In genomic region chr16:91804418-91804817, GRCm38 (mm10) we compare ENCODE assay signal across 14 mouse cellular contexts.
DNase-seq lines count a peak whose midpoint lies in the region; ATAC-seq and TF ChIP-seq lines count a peak whose summit lies in the region.
"Had no signal": no experiment of that assay in that cellular context is flagged by ENCODE, and none has a peak within 500 bp of the region (broad histone marks: within the 10 kb centered on the region; RNA-seq: fewer than 3 reads in every experiment).

No protein-coding gene starts in this region.

- peaks cover 15% of the 10 kb centered on the region for H3K4me1 ChIP-seq in heart, embryonic 13.5 days
- peaks cover 9 to 28% of the 10 kb centered on the region in 2 experiments for H3K4me1 ChIP-seq in MEL (ENCODE audit: control insufficient read depth in 1 of 2, insufficient read depth in 2 of 2, low read length in 2 of 2)
- peaks cover 52% of the 10 kb centered on the region for H3K4me1 ChIP-seq in liver, embryonic 15.5 days (replicated peaks)
- H3K4me1 ChIP-seq: forebrain, embryonic 15.5 days had no signal

- TF ChIP-seq CTCF in MEL (IDR thresholded peaks at IDR 0.05 in 2 of 3, conservative IDR thresholded peaks at IDR 0.05 in 1 of 3; ENCODE audit: control insufficient read depth in 1 of 3, insufficient read depth in 1 of 3, low read depth in 2 of 3, low read length in 3 of 3, poor library complexity in 1 of 3, severe bottlenecking in 1 of 3), result no peak

- H3K36me3 ChIP-seq in heart, embryonic 13.5 days, result peaks cover 73% of the 10 kb centered on the region
- peaks cover 0 to 20% of the 10 kb centered on the region in 2 experiments; a peak in 2 of 4 replicates for H3K36me3 ChIP-seq in MEL (ENCODE audit: control insufficient read depth in 1 of 2, insufficient read depth in 2 of 2, low read length in 2 of 2)
- peaks cover 37% of the 10 kb centered on the region for H3K36me3 ChIP-seq in liver, embryonic 15.5 days (replicated peaks)

- peak overlapping the region; percentile 51 for H3K4me2 ChIP-seq in heart, embryonic 13.5 days
- peak overlapping the region; percentile 59 for H3K4me2 ChIP-seq in liver, embryonic 15.5 days
- H3K4me2 ChIP-seq: embryonic facial prominence, embryonic 12.5 days; forebrain, embryonic 15.5 days; hindbrain, embryonic 14.5 days; limb, embryonic 13.5 days had no signal

- no peak; the same call in 1 of the 2 replicates for TF ChIP-seq RAD21 in MEL (IDR thresholded peaks at IDR 0.05; ENCODE audit: low read depth, low read length)

- no peaks in the 10 kb centered on the region for H3K9me3 ChIP-seq in heart, embryonic 13.5 days
- H3K9me3 ChIP-seq in MEL (replicated peaks; ENCODE audit: insufficient read depth, low read length), result no peaks in the 10 kb centered on the region
- no peaks in the 10 kb centered on the region for H3K9me3 ChIP-seq in liver, embryonic 15.5 days (replicated peaks)
- H3K9me3 ChIP-seq: embryonic facial prominence, embryonic 12.5 days; forebrain, embryonic 15.5 days; limb, embryonic 13.5 days had no signal

- peak in 1 of 2 experiments; percentile 41; a peak in 1 of 4 replicates for TF ChIP-seq POLR2A in MEL (IDR thresholded peaks at IDR 0.05; ENCODE audit: control insufficient read depth in 1 of 2, insufficient read depth in 1 of 2, low read depth in 1 of 2, low read length in 2 of 2, poor library complexity in 1 of 2)

- no peaks in the 10 kb centered on the region for H3K79me2 ChIP-seq in MEL (ENCODE audit: control insufficient read depth, insufficient read depth, low read length, poor library complexity)

- 41% methylated on average over 8 of the region's 8 CpGs for WGBS in heart, embryonic 13.5 days
- WGBS in liver, embryonic 15.5 days (ENCODE audit: insufficient replicate concordance), result 23% methylated on average over 8 of the region's 8 CpGs

- TF ChIP-seq EP300 in MEL (IDR thresholded peaks at IDR 0.05; ENCODE audit: low read depth in 1 of 2, low read length in 2 of 2), result peak; percentile 97 to 98

- H3K4me3 ChIP-seq in heart, embryonic 13.5 days, result peak overlapping the region; percentile 28
- peak overlapping the region; percentile 22 for H3K4me3 ChIP-seq in MEL (ENCODE audit: control insufficient read depth in 1 of 2, insufficient read depth in 1 of 2, low read depth in 2 of 2, low read length in 2 of 2)
- H3K4me3 ChIP-seq in liver, embryonic 15.5 days (replicated peaks), result peak overlapping the region; percentile 65
- H3K4me3 ChIP-seq: embryonic facial prominence, embryonic 12.5 days; forebrain, embryonic 15.5 days; limb, embryonic 13.5 days had no signal

- peak overlapping the region; percentile 57 for H3K27ac ChIP-seq in heart, embryonic 13.5 days (replicated peaks)
- H3K27ac ChIP-seq in MEL (ENCODE audit: control insufficient read depth, low read depth, low read length), result peak overlapping the region; percentile 80
- peak overlapping the region; percentile 97 for H3K27ac ChIP-seq in liver, embryonic 15.5 days (replicated peaks)
- H3K27ac ChIP-seq: embryonic facial prominence, embryonic 12.5 days; forebrain, embryonic 15.5 days; hindbrain, embryonic 14.5 days; kidney, postnatal 0 days; limb, embryonic 13.5 days had no signal

- H3K9ac ChIP-seq in heart, embryonic 13.5 days, result no peak overlapping the region
- peak overlapping the region; percentile 27 for H3K9ac ChIP-seq in MEL (ENCODE audit: control insufficient read depth, low read depth, low read length, poor library complexity, severe bottlenecking)
- peak overlapping the region; percentile 69 for H3K9ac ChIP-seq in liver, embryonic 15.5 days
- H3K9ac ChIP-seq: embryonic facial prominence, embryonic 12.5 days; forebrain, embryonic 15.5 days; hindbrain, embryonic 14.5 days; limb, embryonic 13.5 days had no signal

- ATAC-seq in heart, embryonic 13.5 days (ENCODE audit: extremely low read depth, insufficient number of reproducible peaks, low FRiP score, low TSS enrichment), result 0 out of 2 replicates have a peak, but pooled peaks have one; percentile 39
- peak; percentile 97 for ATAC-seq in liver, embryonic 15.5 days (ENCODE audit: insufficient read depth)
- ATAC-seq: forebrain, embryonic 15.5 days had no signal

- no peaks in the 10 kb centered on the region for H3K27me3 ChIP-seq in heart, embryonic 13.5 days (replicated peaks)
- H3K27me3 ChIP-seq in MEL (ENCODE audit: control insufficient read depth in 1 of 2, insufficient read depth in 2 of 2, low read length in 2 of 2), result no peaks in the 10 kb centered on the region
- H3K27me3 ChIP-seq in liver, embryonic 15.5 days, result no peaks in the 10 kb centered on the region
- H3K27me3 ChIP-seq: embryonic facial prominence, embryonic 12.5 days; forebrain, embryonic 15.5 days; limb, embryonic 13.5 days had no signal

- no peak for DNase-seq in heart, postnatal 4 days
- DNase-seq in MEL (ENCODE audit: low read depth, low spot score), result peak; percentile 94
- DNase-seq in c-Kit-positive CD71-positive TER-119-negative erythroid progenitor cells, embryonic 14.5 days (ENCODE audit: low read depth), result peak; percentile 80
- no peak for DNase-seq in urinary bladder, adult 18-20 months (ENCODE audit: low spot score in 2 of 2)
- DNase-seq in left cerebral cortex, adult 9 months (ENCODE audit: low spot score in 2 of 2), result no peak
- DNase-seq in adrenal gland, postnatal 25 days, result no peak
- DNase-seq: adrenal gland, adult 8-10 months had no signal

TF ChIP-seq in MEL, 35 proteins besides CTCF, POLR2A, EP300 and RAD21:
- peak; percentile 41 for TF ChIP-seq BHLHE40 (IDR thresholded peaks at IDR 0.05; ENCODE audit: borderline replicate concordance, low read depth, low read length)
- TF ChIP-seq NELFE (IDR thresholded peaks at IDR 0.05; ENCODE audit: low read depth, low read length), result no peak
- no peak for TF ChIP-seq MEF2A (IDR thresholded peaks at IDR 0.05; ENCODE audit: extremely low read depth, insufficient replicate concordance, low read depth, low read length, poor library complexity, severe bottlenecking)
- TF ChIP-seq GABPA (IDR thresholded peaks at IDR 0.05; ENCODE audit: low read depth, low read length), result no peak
- no peak for TF ChIP-seq ZNF384 (IDR thresholded peaks at IDR 0.05; ENCODE audit: low read depth, low read length)
- TF ChIP-seq JUND (IDR thresholded peaks at IDR 0.05; ENCODE audit: low read depth, low read length), result no peak
- no peak for TF ChIP-seq UBTF (IDR thresholded peaks at IDR 0.05; ENCODE audit: borderline replicate concordance, insufficient read depth, low read depth, low read length)
- TF ChIP-seq MAX (IDR thresholded peaks at IDR 0.05; ENCODE audit: low read length), result no peak
- no peak for TF ChIP-seq CHD2 (IDR thresholded peaks at IDR 0.05; ENCODE audit: low read length)
- no peak for TF ChIP-seq HCFC1 (IDR thresholded peaks at IDR 0.05; ENCODE audit: low read depth, low read length)
- no peak for TF ChIP-seq USF2 (IDR thresholded peaks at IDR 0.05; ENCODE audit: borderline replicate concordance in 1 of 2, insufficient read depth in 1 of 2, low read depth in 1 of 2, low read length in 2 of 2)
- TF ChIP-seq KAT2A (conservative IDR thresholded peaks at IDR 0.05; ENCODE audit: low read depth, low read length), result no peak
- TF ChIP-seq POLR2AphosphoS5 (IDR thresholded peaks at IDR 0.05; ENCODE audit: borderline replicate concordance, low read depth, low read length), result no peak
- TF ChIP-seq TCF12 (IDR thresholded peaks at IDR 0.05; ENCODE audit: low read depth, low read length), result peak; percentile 98
- peak; percentile 98 for TF ChIP-seq TAL1 (IDR thresholded peaks at IDR 0.05; ENCODE audit: low read length)
- peak; percentile 84 for TF ChIP-seq MXI1 (IDR thresholded peaks at IDR 0.05; ENCODE audit: low read depth, low read length)
- no peak for TF ChIP-seq MAZ (IDR thresholded peaks at IDR 0.05; ENCODE audit: low read depth, low read length)
- TF ChIP-seq CHD1 (IDR thresholded peaks at IDR 0.05; ENCODE audit: low read depth, low read length), result no peak
- peak; percentile 83; the same call in 1 of the 2 replicates for TF ChIP-seq MYC (IDR thresholded peaks at IDR 0.05; ENCODE audit: low read depth, low read length)
- no peak for TF ChIP-seq ZKSCAN1 (IDR thresholded peaks at IDR 0.05; ENCODE audit: low read depth, low read length)
- peak; percentile 95 for TF ChIP-seq ETS1 (IDR thresholded peaks at IDR 0.05; ENCODE audit: low read depth, low read length)
- TF ChIP-seq ZC3H11A (IDR thresholded peaks at IDR 0.05; ENCODE audit: low read depth, low read length), result no peak
- TF ChIP-seq MAFK (IDR thresholded peaks at IDR 0.05; ENCODE audit: borderline replicate concordance, low read depth, low read length), result no peak
- peak; percentile 84 for TF ChIP-seq RCOR1 (IDR thresholded peaks at IDR 0.05; ENCODE audit: low read depth, low read length)
- TF ChIP-seq ELF1 (IDR thresholded peaks at IDR 0.05; ENCODE audit: low read depth, low read length), result no peak
- TF ChIP-seq SMC3 (IDR thresholded peaks at IDR 0.05; ENCODE audit: low read depth, low read length), result no peak
- peak; percentile 84 for TF ChIP-seq SIN3A (IDR thresholded peaks at IDR 0.05; ENCODE audit: low read length)
- no peak for TF ChIP-seq MYB (IDR thresholded peaks at IDR 0.05; ENCODE audit: low read depth, low read length)
- peak; percentile 68; the same call in 1 of the 2 replicates for TF ChIP-seq TBP (IDR thresholded peaks at IDR 0.05; ENCODE audit: low read depth, low read length)
- TF ChIP-seq USF1 (IDR thresholded peaks at IDR 0.05; ENCODE audit: low read depth, low read length), result no peak
- no peak for TF ChIP-seq POLR2AphosphoS2 (IDR thresholded peaks at IDR 0.05; ENCODE audit: low read length)
- no peak for TF ChIP-seq E2F4 (IDR thresholded peaks at IDR 0.05; ENCODE audit: borderline replicate concordance, low read depth, low read length)
- TF ChIP-seq NRF1 (IDR thresholded peaks at IDR 0.05; ENCODE audit: insufficient read depth, low read depth, low read length, poor library complexity, severe bottlenecking), result no peak
- TF ChIP-seq GATA1 (IDR thresholded peaks at IDR 0.05; ENCODE audit: low read depth, low read length), result peak; percentile 100
- no peak for TF ChIP-seq ZMIZ1 (IDR thresholded peaks at IDR 0.05; ENCODE audit: low read depth, low read length)
TF ChIP-seq in MEL: peak in this region for 10.

Comparison
In these comparisons a context has a peak if more than half of its experiments do, and no peak if none do; other contexts are left out.
1. DNase-seq: peak in MEL (single experiment) and c-Kit-positive CD71-positive TER-119-negative erythroid progenitor cells, embryonic 14.5 days (single experiment); none in heart, postnatal 4 days (single experiment), urinary bladder, adult 18-20 months (0 of 2), left cerebral cortex, adult 9 months (0 of 2) and adrenal gland, postnatal 25 days (single experiment).
2. Peak in every context shown above with its lines, with median percentiles within 50 percentile points of each other: H3K27ac ChIP-seq and H3K4me3 ChIP-seq.